Mouse (Mus musculus) gastrocnemius, postnatal 10 days (tissue): Measurements from ENCODE around the gene Hmgcs1. TPM values are rescaled to one million over a fixed set of nuclear protein-coding genes. Genes with fewer than 3 reads are reported as not detected.
"Not testable (repeated sequence)": the region's sequence is repeated elsewhere in the genome, so short reads cannot be mapped to it uniquely, and the experiment has no call there.

ENCODE experiments used
- DNase-seq: peaks from one replicate; pipeline ENCODE4 v3.0.0; 2021; ENCODE audit warnings: mixed read lengths
- long read RNA-seq, 2 experiments: library from polyadenylated mRNA; stranded (forward); transcript quantifications; one replicate each; pipeline ENCODE4 v2.0.0; 2021
- total RNA-seq, 2 experiments: library from RNA; stranded (reverse); gene quantifications; 2 replicates each; pipeline ENCODE4 v1.2.3; 2021

Hmgcs1 gene
- total RNA-seq = 10 to 100 TPM; 52.4 to 57.1 TPM
- long read RNA-seq, experiment 1, transcript Hmgcs1-202 (11 exons, 3,464 nt) = minor isoform, 38 of 93 reads
- long read RNA-seq, experiment 1, transcript Hmgcs1-201 (10 exons, 3,245 nt) = major isoform, 41 of 93 reads
- long read RNA-seq, experiment 1, partial matches to known transcripts = 8 of 93 reads
- long read RNA-seq, experiment 1, other reads (novel, unspliced or antisense) = 6 of 93 reads
- long read RNA-seq, experiment 2, transcript Hmgcs1-201 (10 exons, 3,245 nt) = major isoform, 44 of 82 reads
- long read RNA-seq, experiment 2, transcript Hmgcs1-202 (11 exons, 3,464 nt) = minor isoform, 22 of 82 reads
- long read RNA-seq, experiment 2, partial matches to known transcripts = 13 of 82 reads
- long read RNA-seq, experiment 2, other reads (novel, unspliced or antisense) = 3 of 82 reads

- peak; percentile 98 for DNase-seq
These were observed at the start of gene Hmgcs1 for GRCm38 (mm10) chr13:119690039-119690728. TSS of gene Hmgcs1 (plus strand) at chr13:119690379.

GRCm38 (mm10) chr13:119640504-119640903 lies 49.7 kb upstream of the Hmgcs1 start:
- no peak for DNase-seq

GRCm38 (mm10) chr13:119641145-119641544 lies 49.0 kb upstream of the Hmgcs1 start:
- DNase-seq = no peak

DNA sequence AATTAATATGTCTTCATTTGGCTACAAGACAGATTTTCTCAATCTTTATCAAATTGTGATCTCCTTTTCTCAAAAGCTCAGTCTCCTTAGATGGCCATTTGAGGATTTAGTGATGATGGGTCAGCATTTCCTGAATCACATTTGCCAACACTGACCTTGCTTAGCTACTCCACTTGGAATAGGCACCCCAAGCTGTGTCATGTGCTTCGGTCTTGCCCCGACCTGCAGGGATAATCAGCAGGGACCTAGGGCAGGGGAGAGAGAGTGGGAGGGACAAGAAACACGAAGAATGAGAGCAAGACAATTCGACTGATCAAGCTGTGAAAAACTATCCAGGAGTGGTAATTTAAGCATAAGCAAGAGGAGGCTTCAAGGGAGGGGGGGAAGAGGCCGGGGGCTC lies 45.4 kb upstream of the Hmgcs1 start:
- DNase-seq = no peak

DNA sequence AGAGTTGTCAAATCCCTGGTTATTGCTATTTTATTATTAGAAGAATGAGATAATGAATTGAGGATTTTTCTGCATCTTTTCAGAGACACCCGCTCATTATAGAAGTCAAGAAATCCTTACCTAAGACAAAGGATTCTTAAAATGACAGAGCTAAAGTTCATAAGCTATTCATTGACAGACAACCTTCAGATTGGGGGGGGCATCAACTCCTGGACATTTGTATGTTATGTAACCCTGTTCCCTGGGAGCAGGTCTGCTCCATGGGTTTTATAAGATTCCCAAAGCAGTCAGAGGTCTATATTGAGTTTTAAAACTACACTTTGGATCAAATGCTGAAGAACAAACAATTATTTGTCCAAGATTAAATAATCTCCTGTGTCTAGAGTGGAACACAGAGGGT lies 43.7 kb upstream of the Hmgcs1 start:
- DNase-seq = no peak

DNA sequence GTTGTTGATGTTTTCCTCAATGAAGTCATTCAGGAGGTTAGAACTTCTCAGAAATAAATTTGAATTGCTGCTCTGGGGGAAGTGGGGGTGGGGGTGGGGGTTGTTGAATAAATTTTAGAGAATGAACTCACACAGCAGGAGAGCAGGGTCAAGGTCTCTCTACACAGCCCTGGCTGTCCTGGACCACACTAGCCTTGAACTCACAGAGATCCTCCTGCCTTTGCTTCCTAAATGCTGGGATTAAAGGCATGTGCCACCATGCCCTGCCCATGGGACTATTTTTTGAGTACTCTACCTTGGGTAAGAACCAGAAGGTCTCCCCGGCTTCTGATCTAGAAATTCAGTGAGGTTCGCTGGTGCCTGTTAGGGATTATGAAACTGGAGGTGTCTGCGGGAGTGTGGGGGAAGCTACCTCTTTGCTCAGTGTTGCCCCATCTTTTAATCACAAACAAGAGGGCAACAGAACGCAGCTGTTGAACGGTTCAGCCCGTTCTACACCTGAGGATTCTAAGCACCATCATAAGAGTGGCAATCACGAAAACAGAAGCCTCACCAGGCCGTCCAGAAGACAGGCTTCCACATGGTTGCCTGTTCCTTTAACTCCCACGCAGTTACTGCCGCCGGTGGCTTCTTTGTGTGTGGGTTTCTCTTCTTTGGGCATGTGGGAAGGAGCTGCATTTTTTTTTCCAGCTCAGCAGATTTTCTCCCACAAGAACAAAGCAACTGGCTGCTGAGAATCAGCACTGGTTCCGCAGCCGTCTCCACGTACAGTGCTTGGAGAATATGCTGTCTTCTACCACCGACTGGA lies 41.1 kb upstream of the Hmgcs1 start:
- DNase-seq = no peak

GRCm38 (mm10) chr13:119649699-119650046 lies 40.5 kb upstream of the Hmgcs1 start:
- no peak for DNase-seq

DNA sequence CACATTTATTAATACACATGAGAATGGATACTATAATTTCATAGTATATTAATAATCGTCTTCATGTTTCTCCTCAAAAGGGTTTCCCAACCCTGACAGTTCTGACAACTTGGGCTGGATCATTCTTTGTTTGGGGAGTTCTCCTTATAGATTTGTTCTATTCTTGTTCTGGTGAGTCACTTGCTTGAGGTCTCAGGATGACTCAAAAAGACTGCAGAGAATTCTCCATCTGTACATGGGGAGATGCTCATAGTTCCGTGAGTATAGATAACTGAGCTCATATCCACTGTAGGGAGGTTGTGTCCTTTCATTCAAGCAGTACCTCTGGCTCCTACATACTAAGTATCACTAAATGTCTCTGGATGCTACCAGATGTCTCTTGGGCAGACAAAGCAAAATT lies 35.4 kb upstream of the Hmgcs1 start:
- DNase-seq = no peak

GRCm38 (mm10) chr13:119656246-119656645 lies 33.9 kb upstream of the Hmgcs1 start:
- DNase-seq = no peak

- DNase-seq = no peak
These were observed 33.2 kb upstream of the Hmgcs1 start for GRCm38 (mm10) chr13:119656846-119657416.

DNA sequence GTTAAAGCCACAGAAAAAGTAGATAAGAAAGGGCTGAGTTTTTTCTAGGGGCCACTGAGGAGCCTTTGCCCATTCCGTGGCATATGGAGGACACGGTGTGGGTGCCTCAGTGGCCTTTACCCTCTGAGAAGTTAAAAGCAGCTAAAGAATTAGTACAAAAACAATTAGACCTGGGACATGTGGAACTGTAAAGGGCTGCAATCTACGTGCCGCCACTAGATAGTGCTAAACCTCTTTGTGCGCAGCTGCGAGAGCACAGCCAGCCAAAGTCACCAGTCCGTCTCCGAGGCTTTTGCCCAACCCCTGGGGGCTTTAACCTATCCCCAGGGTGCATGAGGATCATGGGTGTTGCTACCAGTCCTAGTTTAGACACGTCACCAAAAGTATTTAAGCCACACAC lies 28.8 kb upstream of the Hmgcs1 start:
- peak; percentile 8 for DNase-seq

- no peak for DNase-seq
These were observed 11.4 kb upstream of the Hmgcs1 start for GRCm38 (mm10) chr13:119678794-119679193.

DNA sequence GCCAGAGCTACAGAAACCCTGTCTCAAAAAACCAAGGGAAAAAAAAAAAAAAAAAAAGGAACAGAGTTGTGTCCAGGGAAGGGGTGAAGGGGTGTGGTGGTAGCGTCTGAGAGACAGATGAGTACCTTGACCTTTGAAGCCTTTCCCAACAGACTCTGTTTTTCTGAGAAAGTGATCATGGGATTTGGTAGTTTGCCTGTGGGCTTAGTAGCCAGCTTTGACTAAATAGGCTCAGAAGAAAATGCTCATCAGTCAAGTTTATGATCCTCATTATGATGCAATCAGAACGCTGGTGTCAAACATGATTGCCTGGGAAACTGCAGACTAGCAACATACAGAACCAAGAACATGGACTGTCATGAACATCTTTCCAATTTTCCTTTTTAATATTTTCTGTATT lies 10.5 kb upstream of the Hmgcs1 start:
- no peak for DNase-seq

- no peak for DNase-seq
These were observed 9.0 kb upstream of the Hmgcs1 start for GRCm38 (mm10) chr13:119681161-119681560.

- DNase-seq = no peak
These were observed 5.6 kb upstream of the Hmgcs1 start for GRCm38 (mm10) chr13:119684416-119685177.

DNA sequence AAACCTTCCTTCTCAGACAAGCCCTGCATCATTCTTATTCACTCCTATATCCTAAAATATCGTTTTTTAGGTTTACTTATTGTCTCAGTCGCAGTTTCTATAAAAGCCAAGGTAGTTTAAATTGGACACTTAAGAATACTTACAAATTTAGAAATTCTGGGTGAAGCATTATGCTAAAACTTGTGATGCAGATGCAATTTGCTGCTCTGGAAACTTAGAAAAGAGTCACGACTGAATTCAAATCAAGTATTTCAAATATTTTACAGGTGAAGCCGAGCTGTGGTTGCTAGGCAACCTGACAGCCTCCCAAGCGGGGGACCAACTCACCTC lies 505 bp upstream of the Hmgcs1 start:
- DNase-seq = no peak

DNA sequence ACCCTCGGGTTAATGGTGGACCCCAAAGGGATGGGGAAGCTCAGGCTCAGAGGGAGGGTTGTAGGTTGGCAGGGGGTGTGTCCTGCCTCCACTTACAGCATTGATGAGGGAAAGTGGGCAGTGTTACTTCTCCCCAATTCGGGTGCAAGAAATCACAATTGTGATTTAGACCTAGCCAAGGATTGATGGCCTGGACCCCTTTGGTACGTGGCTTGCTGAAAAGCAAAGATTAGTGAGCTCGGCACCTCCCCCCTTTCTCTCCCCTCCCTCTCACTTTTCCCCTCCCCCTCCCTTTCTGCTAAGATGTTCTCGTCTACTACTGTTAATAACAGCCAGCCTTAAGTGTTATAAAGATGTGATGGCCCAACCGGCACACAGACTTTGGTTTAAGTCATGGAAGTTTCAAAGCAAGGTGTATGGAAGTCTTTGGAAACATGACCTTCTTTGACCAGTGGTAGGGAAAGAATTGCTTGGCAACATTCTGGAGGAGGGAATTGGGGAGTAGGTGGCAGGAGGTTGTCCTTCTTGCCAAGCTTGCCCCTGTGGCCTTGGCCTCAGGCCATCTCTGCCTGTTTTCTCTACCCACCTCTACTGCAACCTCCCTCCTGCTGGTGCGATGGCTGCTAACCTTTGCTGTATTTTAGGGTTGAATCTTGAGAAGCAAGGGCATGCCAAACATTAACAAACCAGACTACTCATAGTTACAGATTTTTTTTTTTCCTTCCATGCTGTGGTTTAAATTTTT lies 869 bp downstream of the Hmgcs1 start:
- DNase-seq = no peak

DNA sequence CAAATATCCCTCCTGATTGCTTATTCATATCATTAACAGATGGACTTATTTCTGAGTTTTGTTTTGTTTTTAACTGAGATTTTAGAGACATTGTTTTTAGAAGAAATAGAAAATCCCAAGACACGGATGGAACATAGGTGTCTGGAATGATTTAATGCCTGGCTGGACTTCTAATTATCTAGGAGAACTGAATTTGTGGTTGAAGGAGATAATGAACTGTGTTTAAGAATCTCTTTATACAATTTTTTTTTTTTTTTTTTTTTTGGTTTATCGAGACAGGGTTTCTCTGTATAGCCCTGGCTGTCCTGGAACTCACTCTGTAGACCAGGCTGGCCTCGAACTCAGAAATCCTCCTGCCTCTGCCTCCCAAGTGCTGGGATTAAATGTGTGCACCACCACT lies 1.8 kb downstream of the Hmgcs1 start:
- not testable (repeated sequence) for DNase-seq

- no peak for DNase-seq
These were observed 5.5 kb downstream of the Hmgcs1 start for GRCm38 (mm10) chr13:119695676-119696075.

GRCm38 (mm10) chr13:119696496-119696895 lies 6.3 kb downstream of the Hmgcs1 start:
- no peak for DNase-seq

GRCm38 (mm10) chr13:119698436-119698835 lies 8.3 kb downstream of the Hmgcs1 start:
- DNase-seq = no peak
